Mouse (Mus musculus): Measurements from ENCODE around the gene Cyp17a1. TPM values are rescaled to one million over a fixed set of nuclear protein-coding genes. Genes with fewer than 3 reads are reported as not detected.

Cyp17a1 gene
- polyA plus RNA-seq, 1 experiment from 2014 or later: not detected

DNA sequence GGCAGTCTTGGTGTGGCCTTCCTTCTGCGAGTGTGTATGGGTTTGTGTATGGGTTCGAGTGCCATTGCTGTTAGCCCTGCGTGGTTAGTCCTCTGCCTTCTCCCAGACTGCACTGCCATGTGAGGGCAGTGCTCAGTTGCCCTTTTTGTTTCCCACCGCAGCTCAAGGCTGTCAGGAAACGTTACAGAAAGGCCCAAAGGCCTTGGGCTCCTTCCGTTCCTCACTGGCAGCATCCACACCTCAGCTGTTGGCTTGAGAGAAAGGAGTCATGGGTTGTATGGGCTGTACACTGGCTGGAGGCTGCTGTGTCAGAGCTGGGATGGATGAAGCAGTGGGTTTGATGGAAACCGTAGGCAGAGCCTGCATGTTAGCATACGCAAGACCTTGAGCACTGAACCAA, 32.2 kb downstream of the Cyp17a1 start:
- ATAC-seq (ENCODE audit: low read depth) (no peak), DNase-seq (no peak)
- Histone ChIP-seq H3K4me2 (no peak overlapping the region), H3K27ac (0 out of 2 replicates have a peak overlapping the region, but pooled peaks have one; percentile 23), H3K27me3 (no peaks in the 10 kb centered on the region), H3K36me3 (peaks cover 45% of the 10 kb centered on the region), H3K4me3 (replicated peaks) (no peak overlapping the region), H3K4me1 (replicated peaks) (peaks cover 98% of the 10 kb centered on the region), H3K9ac (no peak overlapping the region), H3K9me3 (replicated peaks) (no peaks in the 10 kb centered on the region)
- 73% methylated on average over 8 of the region's 8 CpGs for WGBS (ENCODE audit: insufficient replicate concordance)

GRCm38 (mm10) chr19:46639496-46639895, 33.5 kb downstream of the Cyp17a1 start:
- H3K4me1 ChIP-seq (replicated peaks): peaks cover 97% of the 10 kb centered on the region
- DNase-seq (no peak), ATAC-seq (ENCODE audit: low read depth) (no peak)
- peaks cover 33% of the 10 kb centered on the region for H3K36me3 ChIP-seq
- H3K9ac ChIP-seq: no peak overlapping the region
- H3K4me3 ChIP-seq (replicated peaks): no peak overlapping the region
- 72% methylated on average over 14 of the region's 14 CpGs for WGBS (ENCODE audit: insufficient replicate concordance)
- peak overlapping the region; percentile 71 for H3K27ac ChIP-seq
- no peaks in the 10 kb centered on the region for H3K27me3 ChIP-seq
- H3K4me2 ChIP-seq: no peak overlapping the region
- H3K9me3 ChIP-seq (replicated peaks): no peaks in the 10 kb centered on the region

DNA sequence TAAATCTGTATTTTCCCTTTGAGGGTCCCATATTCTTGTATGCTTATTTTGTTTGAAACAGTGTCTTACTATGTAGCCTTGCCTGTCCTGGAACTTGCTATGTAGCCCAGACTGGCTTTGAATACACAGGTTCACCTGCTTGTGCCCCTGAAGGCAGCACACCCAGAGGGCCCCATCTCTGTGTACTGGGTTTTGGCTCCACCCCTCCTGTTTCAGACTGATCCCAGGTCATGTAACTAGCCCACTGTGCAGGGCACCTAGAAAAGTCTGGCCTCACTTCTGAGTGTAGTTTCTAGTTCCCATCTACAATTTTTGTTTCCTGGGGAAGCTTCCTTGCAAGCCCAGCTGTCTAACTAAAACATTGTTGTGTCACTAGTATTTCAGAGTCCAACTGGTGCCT, 33.9 kb downstream of the Cyp17a1 start:
- Histone ChIP-seq H3K27ac (peak overlapping the region; percentile 71), H3K27me3 (no peaks in the 10 kb centered on the region), H3K9me3 (replicated peaks) (no peaks in the 10 kb centered on the region), H3K9ac (no peak overlapping the region), H3K4me2 (no peak overlapping the region), H3K4me1 (replicated peaks) (peaks cover 96% of the 10 kb centered on the region), H3K4me3 (replicated peaks) (no peak overlapping the region), H3K36me3 (peaks cover 30% of the 10 kb centered on the region)
- peak; percentile 15 for DNase-seq
- peak; percentile 63 for ATAC-seq (ENCODE audit: low read depth)

DNA sequence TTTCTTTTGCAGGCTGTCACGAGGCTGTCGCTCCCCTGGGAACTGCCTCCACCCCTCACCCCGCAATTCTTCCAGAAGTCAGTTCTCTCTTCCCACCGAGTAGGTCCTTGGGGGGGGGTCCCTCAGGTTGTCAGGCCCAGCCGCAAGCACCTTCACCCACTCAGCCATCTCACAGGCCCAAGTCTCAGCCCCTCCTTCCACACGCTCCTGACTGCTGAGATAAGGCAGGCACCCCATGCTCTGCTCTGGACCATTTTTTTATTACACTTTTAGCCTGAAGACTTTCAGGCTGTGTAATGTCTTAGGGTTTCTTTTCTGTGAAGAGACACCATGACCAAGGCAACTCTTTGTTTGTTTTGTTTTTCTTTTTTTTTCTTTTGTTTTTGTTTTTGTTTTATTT, 35.4 kb downstream of the Cyp17a1 start:
- no peaks in the 10 kb centered on the region for H3K27me3 ChIP-seq
- H3K4me3 ChIP-seq (replicated peaks): no peak overlapping the region
- no peak overlapping the region for H3K9ac ChIP-seq
- ATAC-seq (ENCODE audit: low read depth) (peak; percentile 55; the same call in 1 of the 2 replicates), DNase-seq (peak; percentile 39)
- no peaks in the 10 kb centered on the region for H3K9me3 ChIP-seq (replicated peaks)
- 53% methylated on average over 6 of the region's 6 CpGs for WGBS (ENCODE audit: insufficient replicate concordance)
- H3K36me3 ChIP-seq: peaks cover 33% of the 10 kb centered on the region
- H3K27ac ChIP-seq: no peak overlapping the region
- no peak overlapping the region for H3K4me2 ChIP-seq
- peaks cover 88% of the 10 kb centered on the region for H3K4me1 ChIP-seq (replicated peaks)

DNA sequence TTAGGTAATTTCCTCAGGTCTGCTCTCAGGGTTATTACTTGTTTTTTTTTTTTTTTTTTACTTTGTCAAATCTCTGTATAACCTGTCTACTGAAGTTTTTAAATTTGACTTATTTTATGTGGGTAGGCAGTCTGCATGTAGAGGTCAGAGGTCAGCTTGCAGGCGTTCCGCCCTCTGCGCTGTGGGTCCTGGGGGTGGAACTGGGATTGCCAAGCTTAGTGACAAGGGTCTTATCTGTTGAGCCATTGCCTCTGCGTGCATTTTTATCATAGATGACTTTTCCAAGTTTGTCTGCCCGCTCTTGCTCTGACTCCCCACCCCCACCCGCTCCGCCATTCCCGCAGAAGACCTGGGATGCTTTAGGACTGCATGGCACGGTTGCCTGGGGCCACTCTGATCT, 37.2 kb downstream of the Cyp17a1 start:
- H3K4me2 ChIP-seq: 0 out of 2 replicates have a peak overlapping the region, but pooled peaks have one; percentile 7
- DNase-seq (peak; percentile 48), ATAC-seq (ENCODE audit: low read depth) (peak; percentile 62)
- no peak overlapping the region for H3K4me3 ChIP-seq (replicated peaks)
- peak overlapping the region; percentile 40; the same call in 1 of the 2 replicates for H3K27ac ChIP-seq
- H3K36me3 ChIP-seq: peaks cover 30% of the 10 kb centered on the region
- H3K4me1 ChIP-seq (replicated peaks): peaks cover 71% of the 10 kb centered on the region
- H3K9ac ChIP-seq: no peak overlapping the region
- WGBS (ENCODE audit: insufficient replicate concordance): 35% methylated on average over 9 of the region's 9 CpGs
- no peaks in the 10 kb centered on the region for H3K9me3 ChIP-seq (replicated peaks)
- no peaks in the 10 kb centered on the region for H3K27me3 ChIP-seq

GRCm38 (mm10) chr19:46631637-46632036, 41.3 kb downstream of the Cyp17a1 start:
- DNase-seq (no peak), ATAC-seq (ENCODE audit: low read depth) (no peak)
- no peak overlapping the region for H3K27ac ChIP-seq
- H3K9me3 ChIP-seq (replicated peaks): no peaks in the 10 kb centered on the region
- H3K36me3 ChIP-seq: 0 out of 2 replicates have a peak, but pooled peaks cover 3% of the 10 kb centered on the region
- H3K27me3 ChIP-seq: no peaks in the 10 kb centered on the region
- 84% methylated on average over 9 of the region's 9 CpGs for WGBS (ENCODE audit: insufficient replicate concordance)
- H3K4me2 ChIP-seq: no peak overlapping the region
- peaks cover 57% of the 10 kb centered on the region for H3K4me1 ChIP-seq (replicated peaks)
- no peak overlapping the region for H3K4me3 ChIP-seq (replicated peaks)
- no peak overlapping the region for H3K9ac ChIP-seq

DNA sequence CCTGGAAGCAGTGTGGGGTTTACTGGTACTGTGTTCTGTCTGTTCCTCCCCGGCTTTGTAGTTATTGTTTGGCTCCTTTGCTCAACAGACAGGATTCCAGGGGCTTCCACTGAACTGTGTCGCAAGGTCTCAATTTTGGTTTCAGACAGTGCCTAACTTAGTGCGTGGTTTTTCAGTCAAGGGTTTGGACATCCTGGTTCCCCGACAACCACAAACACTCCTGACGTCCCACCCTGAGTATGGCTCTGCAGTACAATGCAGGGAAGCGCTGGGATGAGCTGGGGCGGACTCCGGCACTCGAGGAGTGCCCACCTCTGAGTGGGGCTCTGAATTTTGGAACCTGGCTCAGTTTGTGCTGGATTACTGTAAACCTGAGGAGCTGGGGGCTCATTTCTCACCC, 43.2 kb downstream of the Cyp17a1 start:
- H3K9me3 ChIP-seq (replicated peaks): no peaks in the 10 kb centered on the region
- H3K36me3 ChIP-seq: 0 out of 2 replicates have a peak, but pooled peaks cover 6% of the 10 kb centered on the region
- H3K4me3 ChIP-seq (replicated peaks): no peak overlapping the region
- H3K27me3 ChIP-seq: no peaks in the 10 kb centered on the region
- peaks cover 45% of the 10 kb centered on the region for H3K4me1 ChIP-seq (replicated peaks)
- no peak overlapping the region for H3K27ac ChIP-seq
- H3K9ac ChIP-seq: no peak overlapping the region
- WGBS (ENCODE audit: insufficient replicate concordance): 70% methylated on average over 9 of the region's 9 CpGs
- no peak overlapping the region for H3K4me2 ChIP-seq
- ATAC-seq (ENCODE audit: low read depth) (no peak), DNase-seq (no peak)

GRCm38 (mm10) chr19:46628403-46628802, 44.6 kb downstream of the Cyp17a1 start:
- 0 out of 2 replicates have a peak, but pooled peaks cover 6% of the 10 kb centered on the region for H3K36me3 ChIP-seq
- H3K4me2 ChIP-seq: no peak overlapping the region
- peaks cover 46% of the 10 kb centered on the region for H3K4me1 ChIP-seq (replicated peaks)
- ATAC-seq (ENCODE audit: low read depth): no peak
- no peaks in the 10 kb centered on the region for H3K9me3 ChIP-seq (replicated peaks)
- no peak for DNase-seq
- H3K4me3 ChIP-seq (replicated peaks): no peak overlapping the region
- no peak overlapping the region for H3K27ac ChIP-seq
- 70% methylated on average over 10 of the region's 10 CpGs for WGBS (ENCODE audit: insufficient replicate concordance)
- no peak overlapping the region for H3K9ac ChIP-seq
- no peaks in the 10 kb centered on the region for H3K27me3 ChIP-seq

DNA sequence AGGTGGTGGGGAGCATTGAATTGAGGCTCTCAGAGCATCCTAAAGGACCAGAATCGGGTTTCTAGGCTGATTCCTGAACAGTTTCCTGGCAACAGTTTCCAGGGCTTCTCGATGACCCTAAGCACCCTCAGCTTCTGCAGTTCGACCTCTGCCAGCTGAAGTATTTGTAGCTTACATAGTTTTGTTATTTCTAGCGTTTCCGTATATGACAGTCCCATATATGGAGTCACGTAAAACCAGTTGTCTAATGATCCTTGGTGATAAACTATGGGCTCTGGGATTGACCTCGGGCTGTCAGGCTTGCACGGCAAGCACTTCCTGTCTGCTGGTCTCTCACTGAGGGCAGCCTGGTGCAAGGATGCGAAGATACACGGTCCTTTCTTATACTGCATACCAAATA, 47.5 kb downstream of the Cyp17a1 start:
- Histone ChIP-seq H3K4me2 (no peak overlapping the region), H3K9ac (no peak overlapping the region), H3K4me1 (replicated peaks) (peaks cover 72% of the 10 kb centered on the region), H3K9me3 (replicated peaks) (no peaks in the 10 kb centered on the region), H3K36me3 (0 out of 2 replicates have a peak, but pooled peaks cover 3% of the 10 kb centered on the region), H3K4me3 (replicated peaks) (no peak overlapping the region), H3K27me3 (no peaks in the 10 kb centered on the region), H3K27ac (no peak overlapping the region)
- ATAC-seq (ENCODE audit: low read depth) (no peak), DNase-seq (no peak)
- WGBS (ENCODE audit: insufficient replicate concordance): 65% methylated on average over 10 of the region's 10 CpGs

GRCm38 (mm10) chr19:46625015-46625414, 48.0 kb downstream of the Cyp17a1 start:
- H3K27ac ChIP-seq: no peak overlapping the region
- no peaks in the 10 kb centered on the region for H3K27me3 ChIP-seq
- H3K4me1 ChIP-seq (replicated peaks): peaks cover 72% of the 10 kb centered on the region
- no peak overlapping the region for H3K4me3 ChIP-seq (replicated peaks)
- DNase-seq (no peak), ATAC-seq (ENCODE audit: low read depth) (no peak)
- H3K9me3 ChIP-seq (replicated peaks): no peaks in the 10 kb centered on the region
- H3K9ac ChIP-seq: no peak overlapping the region
- 0 out of 2 replicates have a peak, but pooled peaks cover 3% of the 10 kb centered on the region for H3K36me3 ChIP-seq
- no peak overlapping the region for H3K4me2 ChIP-seq
- 83% methylated on average over 12 of the region's 12 CpGs for WGBS (ENCODE audit: insufficient replicate concordance)

- no peak for ATAC-seq (ENCODE audit: low read depth)
- WGBS (ENCODE audit: insufficient replicate concordance): 67% methylated on average over 19 of the region's 19 CpGs
- H3K4me1 ChIP-seq (replicated peaks): peaks cover 76% of the 10 kb centered on the region
Measured at GRCm38 (mm10) chr19:46623790-46624772, 48.9 kb downstream of the Cyp17a1 start.

More at GRCm38 (mm10) chr19:46623790-46624772, 48.9 kb downstream of the Cyp17a1 start:
- Histone ChIP-seq H3K36me3 (peaks cover 6% of the 10 kb centered on the region; the same call in 1 of the 2 replicates), H3K9ac (peak overlapping the region; percentile 36), H3K4me2 (peak overlapping the region; percentile 52), H3K27ac (peak overlapping the region; percentile 64), H3K4me3 (replicated peaks) (peak overlapping the region; percentile 32), H3K9me3 (replicated peaks) (no peaks in the 10 kb centered on the region), H3K27me3 (no peaks in the 10 kb centered on the region)
- no peak for DNase-seq

Data from liver, embryonic 13.5 days (tissue).